Mouse (Mus musculus): ENCODE data around the gene Arrdc5.
A peak's percentile ranks its signal among the peaks of the same experiment; 100 is the strongest.

The Arrdc5 gene

GRCm38 (mm10) chr17:56300186-56300585 is at the start of gene Arrdc5:
Gene Arrdc5 (minus strand): TSS chr17:56300286.
- DNase-seq (ENCODE audit: low spot score in 2 of 2): no peak

DNA sequence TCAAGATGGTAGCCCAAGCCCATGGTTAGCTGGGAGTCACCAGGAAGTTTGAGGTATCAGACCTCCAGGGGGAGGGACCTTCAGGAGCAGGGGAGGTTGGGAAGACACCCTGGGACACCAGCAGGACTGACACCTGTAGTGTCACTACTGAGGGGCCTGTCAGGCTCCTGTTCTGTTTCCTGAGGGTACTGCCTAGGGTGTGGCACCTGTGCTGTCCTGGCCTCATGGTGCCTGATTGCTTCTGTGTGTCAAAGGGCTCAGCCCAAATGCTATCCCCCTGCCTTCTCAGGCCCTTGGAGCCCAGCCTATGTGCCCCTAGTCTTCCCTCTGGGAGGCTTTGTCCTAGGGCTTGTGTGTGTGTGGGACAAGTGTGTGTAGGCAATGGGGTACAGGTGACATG is 48.5 kb upstream of the Arrdc5 start:
- no peak for DNase-seq (ENCODE audit: low spot score in 2 of 2)

- no peak for DNase-seq (ENCODE audit: low spot score in 2 of 2)
These were observed 48.0 kb upstream of the Arrdc5 start for GRCm38 (mm10) chr17:56348128-56348527.

DNA sequence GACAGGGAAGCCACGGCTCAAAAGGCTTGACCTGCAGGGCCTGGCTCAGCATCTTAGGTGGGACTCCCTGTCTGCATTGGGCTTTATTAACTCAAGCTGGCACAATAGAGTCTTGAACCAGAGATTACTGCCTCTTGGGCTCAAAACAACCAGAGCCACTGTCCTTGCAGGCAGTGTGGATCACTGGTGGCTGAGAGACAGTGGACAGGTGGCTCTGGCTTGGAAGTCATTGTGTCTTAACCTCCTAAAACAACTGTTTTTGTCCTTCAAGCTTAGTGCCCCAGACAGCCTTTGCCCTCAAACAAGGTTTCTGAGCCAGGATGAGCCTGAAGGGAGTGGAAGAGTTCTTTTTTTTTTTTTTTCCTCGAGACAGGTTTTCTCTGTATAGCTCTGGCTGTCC is 45.3 kb upstream of the Arrdc5 start:
- no peak for DNase-seq (ENCODE audit: low spot score in 2 of 2)

- no peak for DNase-seq (ENCODE audit: low spot score in 2 of 2)
These were observed 43.4 kb upstream of the Arrdc5 start for GRCm38 (mm10) chr17:56343466-56343865.

DNA sequence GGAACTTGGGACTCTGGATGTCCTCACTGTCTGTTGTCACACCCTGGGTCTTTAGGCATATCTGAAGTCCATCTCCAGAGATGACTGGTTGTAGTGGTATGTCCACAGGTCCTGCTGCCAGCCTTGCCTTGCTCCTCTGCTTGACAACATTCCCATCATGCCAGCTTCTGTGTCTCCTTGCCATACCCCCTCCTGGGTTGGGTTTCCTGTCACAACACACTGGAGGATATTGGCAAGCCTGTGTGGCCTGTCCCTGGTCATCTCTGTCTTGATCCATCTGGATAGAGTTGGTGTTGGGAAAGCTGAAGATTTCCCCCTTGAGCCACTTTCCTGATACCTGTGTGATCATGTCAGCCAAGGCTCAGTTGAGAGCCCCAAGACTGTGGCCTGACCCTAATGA is 40.6 kb upstream of the Arrdc5 start:
- DNase-seq (ENCODE audit: low spot score in 2 of 2): no peak

DNA sequence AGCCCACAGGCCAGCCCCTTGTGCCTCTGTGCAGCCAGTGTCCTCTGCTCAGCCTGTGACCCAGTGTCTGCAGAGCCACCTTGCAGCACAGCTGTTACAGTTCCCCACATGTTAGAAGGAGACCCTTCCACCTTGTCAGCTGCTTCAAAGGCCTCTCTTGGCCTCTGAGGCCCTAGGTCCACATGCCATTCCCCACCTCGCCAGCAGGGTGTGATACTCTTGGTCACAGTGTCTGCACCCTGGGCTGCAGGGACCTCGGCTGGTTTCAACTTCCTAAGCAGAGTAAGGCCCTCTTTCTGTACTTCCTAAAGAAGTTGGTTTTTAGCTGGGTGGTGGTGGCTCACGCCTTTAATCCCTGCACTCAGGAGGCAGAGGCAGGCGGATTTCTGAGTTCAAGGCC is 38.8 kb upstream of the Arrdc5 start:
- DNase-seq (ENCODE audit: low spot score in 2 of 2): peak; percentile 71 to 72

DNA sequence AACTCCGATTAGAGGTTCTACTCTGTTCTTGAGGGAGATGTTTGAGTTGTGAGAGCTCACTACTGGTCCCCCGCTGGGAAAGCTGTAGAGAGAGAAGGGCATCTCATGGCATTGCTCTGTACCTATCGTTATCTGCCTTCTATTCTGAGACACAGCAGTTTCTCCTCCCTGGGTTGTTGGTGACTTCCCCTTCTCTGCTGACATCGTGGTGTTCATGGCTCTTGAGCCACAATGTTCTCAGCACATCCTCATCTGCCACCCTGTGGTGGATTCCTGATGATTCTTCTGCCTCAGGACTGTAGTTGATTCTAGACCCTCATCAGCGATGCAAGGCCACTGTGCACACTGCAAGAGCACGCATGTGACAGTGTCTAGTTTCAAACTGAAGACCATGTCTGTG is 37.7 kb upstream of the Arrdc5 start:
- no peak for DNase-seq (ENCODE audit: low spot score in 2 of 2)

DNA sequence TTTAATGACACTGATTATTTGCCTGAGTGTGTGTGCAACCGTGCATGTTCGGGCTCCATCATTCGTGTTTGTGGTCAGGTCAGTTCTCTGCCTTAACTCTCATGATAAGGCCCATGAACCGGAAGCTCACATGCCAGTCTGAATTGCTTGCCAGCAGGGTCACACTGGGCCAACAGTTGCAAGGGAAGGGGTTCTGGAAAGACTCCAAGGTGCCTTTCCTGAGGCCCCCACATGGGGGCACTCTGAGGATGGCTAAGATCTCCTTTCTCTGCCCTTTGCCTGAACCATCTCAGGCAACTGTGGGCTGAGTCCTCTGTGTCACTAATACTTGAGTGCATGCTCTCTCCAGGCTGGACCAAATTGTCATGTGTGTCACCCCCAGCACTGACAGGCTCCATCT is 37.1 kb upstream of the Arrdc5 start:
- peak; percentile 44 to 51 for DNase-seq (ENCODE audit: low spot score in 2 of 2)

DNA sequence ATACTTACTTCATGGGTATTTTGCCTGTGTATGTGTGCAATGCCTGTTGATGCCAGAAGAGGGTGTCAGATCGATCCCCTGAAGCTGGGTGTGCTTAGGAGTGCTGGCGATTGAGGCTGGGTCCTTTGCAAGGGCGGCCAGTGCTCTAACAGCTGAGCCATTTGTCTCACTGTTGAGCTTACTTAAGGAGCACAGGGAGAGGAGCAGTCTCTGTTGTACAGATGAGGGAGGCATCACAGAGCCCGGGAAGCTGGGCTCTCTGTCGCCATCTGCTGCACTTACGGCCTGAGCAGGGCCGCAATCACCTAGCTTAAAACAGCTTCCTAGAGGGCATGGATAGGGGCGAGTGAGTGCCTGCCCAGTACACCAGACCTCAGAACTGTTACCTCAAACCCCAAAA is 32.9 kb upstream of the Arrdc5 start:
- DNase-seq (ENCODE audit: low spot score in 2 of 2): no peak

GRCm38 (mm10) chr17:56331256-56331655 is 31.2 kb upstream of the Arrdc5 start:
- no peak for DNase-seq (ENCODE audit: low spot score in 2 of 2)

DNA sequence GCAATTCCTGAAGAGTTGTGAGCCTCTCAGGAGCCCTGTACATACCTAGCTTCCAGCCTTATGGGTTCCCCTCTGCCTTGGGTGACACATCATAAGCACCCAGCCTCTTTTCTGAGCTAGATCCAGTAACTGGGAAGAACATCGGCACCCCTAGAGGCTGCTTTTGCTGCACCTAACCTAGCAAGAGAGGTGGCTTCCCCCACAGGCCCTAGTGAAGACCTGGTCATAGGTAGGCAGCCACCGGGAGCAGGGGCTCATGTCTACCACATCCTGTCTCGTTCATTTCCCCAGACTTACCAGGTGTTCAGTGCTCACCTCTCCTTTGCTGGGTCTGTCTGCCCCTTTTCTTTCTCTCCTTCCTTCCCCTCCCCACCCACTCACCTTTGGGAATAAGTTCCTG is 30.3 kb upstream of the Arrdc5 start:
- DNase-seq (ENCODE audit: low spot score in 2 of 2): peak in 1 of 2 experiments; percentile 27

DNA sequence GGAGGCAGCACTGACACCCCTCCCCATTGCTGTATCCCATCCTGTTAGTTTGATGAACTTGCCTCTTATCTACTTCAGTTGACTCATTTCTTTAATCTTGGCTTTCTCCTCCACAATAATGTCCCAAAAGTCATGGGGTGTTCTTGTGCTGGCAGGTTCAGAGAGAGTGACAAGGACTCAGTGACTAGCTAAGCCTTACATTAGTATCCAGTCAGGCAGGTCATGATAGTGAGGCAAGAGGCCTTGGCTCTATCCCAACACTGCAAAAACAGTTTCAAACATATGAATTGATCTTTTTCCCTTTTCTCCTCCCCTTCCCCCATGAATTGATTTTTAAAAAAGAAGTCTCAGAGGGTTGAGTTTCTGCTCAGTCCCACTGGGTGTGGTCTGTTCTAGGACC is 29.2 kb upstream of the Arrdc5 start:
- no peak for DNase-seq (ENCODE audit: low spot score in 2 of 2)

- no peak for DNase-seq (ENCODE audit: low spot score in 2 of 2)
These were observed 26.4 kb upstream of the Arrdc5 start for GRCm38 (mm10) chr17:56326153-56327147.

- peak; percentile 99 for DNase-seq (ENCODE audit: low spot score in 2 of 2)
These were observed 25.5 kb upstream of the Arrdc5 start, which contains the start of gene Kdm4b for GRCm38 (mm10) chr17:56325450-56326152. Gene Kdm4b (plus strand): TSS chr17:56326062.

DNA sequence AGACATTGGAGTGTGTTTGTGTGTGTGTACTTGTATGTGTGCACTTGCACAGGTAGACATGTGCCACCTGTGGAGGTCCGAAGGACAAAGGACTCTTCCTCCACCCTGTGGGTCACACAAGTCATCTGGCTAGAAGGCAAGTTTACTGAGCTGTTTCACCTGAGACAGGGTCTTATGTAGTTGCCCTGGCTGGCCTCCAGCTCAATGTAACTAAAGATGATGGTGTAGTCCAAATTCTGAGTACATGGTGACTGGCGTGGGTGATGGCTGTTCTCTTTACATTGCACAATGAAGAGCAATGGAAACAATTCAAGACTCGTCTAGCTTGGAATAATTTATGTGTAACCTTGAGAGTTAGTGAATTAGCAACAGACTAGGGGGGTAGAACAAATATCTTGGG is 24.3 kb upstream of the Arrdc5 start:
- no peak for DNase-seq (ENCODE audit: low spot score in 2 of 2)

- no peak for DNase-seq (ENCODE audit: low spot score in 2 of 2)
These were observed 9.3 kb upstream of the Arrdc5 start for GRCm38 (mm10) chr17:56309191-56309945.

DNA sequence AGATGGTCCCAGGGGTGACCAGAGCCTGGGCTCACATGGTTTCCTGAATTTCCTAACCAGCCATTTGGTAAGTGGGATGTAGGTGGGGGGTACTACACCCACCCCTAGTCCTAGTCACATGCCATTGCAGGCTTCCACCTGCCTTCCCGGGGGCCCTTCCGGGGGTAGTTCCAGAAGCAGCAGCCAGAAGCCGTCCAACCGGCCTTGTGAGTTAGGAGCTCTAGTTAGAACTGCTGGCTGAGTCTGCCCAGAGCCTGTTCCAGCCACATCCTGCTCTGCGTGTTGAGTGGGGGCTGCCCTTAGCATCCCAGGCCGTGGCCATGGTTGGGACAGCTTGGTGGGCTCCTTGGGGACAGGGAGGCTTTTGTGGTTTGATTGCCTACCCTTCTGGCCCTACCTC is 8.0 kb upstream of the Arrdc5 start:
- no peak for DNase-seq (ENCODE audit: low spot score in 2 of 2)

- no peak for DNase-seq (ENCODE audit: low spot score in 2 of 2)
These were observed 5.7 kb upstream of the Arrdc5 start for GRCm38 (mm10) chr17:56305826-56306225.

- DNase-seq (ENCODE audit: low spot score in 2 of 2): no peak
These were observed 5.1 kb upstream of the Arrdc5 start for GRCm38 (mm10) chr17:56305156-56305555.

DNA sequence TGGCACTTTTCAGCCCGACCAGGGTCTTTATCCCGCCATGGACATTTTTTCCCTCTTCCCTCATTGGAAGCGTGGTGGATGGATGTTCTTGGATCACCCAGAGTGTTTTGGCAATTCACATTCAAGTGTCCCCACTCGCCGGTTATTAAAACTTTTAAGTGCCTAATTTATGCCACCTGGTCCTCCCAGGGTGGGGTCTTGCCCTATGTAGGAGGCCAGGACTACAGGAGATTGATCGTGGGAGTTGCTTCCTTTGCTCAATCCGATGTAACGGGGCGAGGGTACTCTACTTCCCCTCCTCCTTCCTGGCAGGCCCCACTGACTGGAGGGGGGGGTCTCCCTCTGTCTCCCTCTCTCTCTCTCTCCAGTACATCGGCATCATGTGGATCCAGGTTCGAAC is 4.6 kb upstream of the Arrdc5 start:
- no peak for DNase-seq (ENCODE audit: low spot score in 2 of 2)

All from spleen, postnatal 36 days (tissue).